Mouse (Mus musculus) thymus, adult 2 months (tissue): ENCODE measurements at regions not wholly inside any gene's neighbourhood (a gene's known extent, or its start where the extent isn't known, plus 50 kb on each side); places are given as distances from the start of the nearest gene placed in this dataset.

Experiments
- DNase-seq: peaks from one replicate; pipeline ENCODE4 v3.0.0; 2021
- H3K27ac ChIP-seq: fragments of 200-500 bp; 2 replicates; pipeline ENCODE4 v1.5.1; 2012; ENCODE audit warnings: low read length, control low read depth; ENCODE audit not compliant: control insufficient read depth, insufficient read depth
- H3K27me3 ChIP-seq: fragments of 200-500 bp; 2 replicates; pipeline ENCODE4 v1.6.1; 2012; ENCODE audit warnings: mild to moderate bottlenecking, low read length, moderate library complexity, mixed read lengths; ENCODE audit not compliant: control insufficient read depth, insufficient read depth
- H3K36me3 ChIP-seq: fragments of 200-500 bp; 2 replicates; pipeline ENCODE4 v1.6.1; 2012; ENCODE audit warnings: mild to moderate bottlenecking, low read length, moderate library complexity; ENCODE audit not compliant: control insufficient read depth, insufficient read depth
- H3K4me1 ChIP-seq: fragments of 200-500 bp; replicated peaks from 2 replicates; pipeline ENCODE4 v1.6.1; 2012; ENCODE audit warnings: low read length; ENCODE audit not compliant: control insufficient read depth, insufficient read depth
- H3K4me3 ChIP-seq: fragments of 200-500 bp; 2 replicates; pipeline ENCODE4 v1.5.1; 2012; ENCODE audit warnings: mild to moderate bottlenecking, low read length, control low read depth, moderate library complexity; ENCODE audit not compliant: control insufficient read depth, insufficient read depth
- CTCF ChIP-seq: fragments of 200-500 bp; IDR thresholded peaks from 2 replicates; pipeline ENCODE4 v1.5.1; 2012; ENCODE audit warnings: mild to moderate bottlenecking, control low read depth, low read length, moderate library complexity, borderline replicate concordance; ENCODE audit not compliant: control insufficient read depth, poor library complexity, insufficient read depth; ENCODE audit errors: extremely low read depth
- POLR2A ChIP-seq: fragments of 200-500 bp; IDR thresholded peaks from 2 replicates; pipeline ENCODE4 v1.6.1; 2012; ENCODE audit warnings: mild to moderate bottlenecking, low read length, control low read depth, moderate library complexity; ENCODE audit not compliant: control insufficient read depth, poor library complexity, insufficient read depth; ENCODE audit errors: extremely low read depth
- WGBS: fragments of 180-500 bp; shearing (Covaris S2); methylation state at CpG from one replicate; pipeline ENCODE4 v1.1.7; 2018; 5-methylcytosine and 5-hydroxymethylcytosine counted together

DNA sequence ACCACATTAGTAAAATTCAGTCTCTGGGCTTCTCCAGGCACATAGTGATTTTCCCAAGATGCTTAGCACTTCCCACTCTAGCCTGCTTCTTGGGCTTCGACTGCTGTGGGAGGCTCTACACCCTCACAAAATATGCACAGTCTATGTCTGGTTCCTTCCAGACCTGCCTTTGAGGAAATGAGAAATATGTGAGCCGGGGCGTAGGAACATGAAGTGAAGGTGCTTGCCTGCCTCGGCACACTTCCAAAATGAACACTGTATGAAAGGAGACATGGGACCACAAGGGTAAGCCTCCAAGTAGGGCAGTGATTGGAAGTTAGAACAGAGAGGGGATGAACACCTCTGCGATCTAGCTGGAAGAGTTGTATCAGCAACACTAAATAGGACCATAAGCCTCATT lies 54.5 kb downstream of the Gm10260 start:
- WGBS, result 95% methylated on average over 5 of the region's 5 CpGs
- TF ChIP-seq CTCF (no peak), POLR2A (no peak)

DNA sequence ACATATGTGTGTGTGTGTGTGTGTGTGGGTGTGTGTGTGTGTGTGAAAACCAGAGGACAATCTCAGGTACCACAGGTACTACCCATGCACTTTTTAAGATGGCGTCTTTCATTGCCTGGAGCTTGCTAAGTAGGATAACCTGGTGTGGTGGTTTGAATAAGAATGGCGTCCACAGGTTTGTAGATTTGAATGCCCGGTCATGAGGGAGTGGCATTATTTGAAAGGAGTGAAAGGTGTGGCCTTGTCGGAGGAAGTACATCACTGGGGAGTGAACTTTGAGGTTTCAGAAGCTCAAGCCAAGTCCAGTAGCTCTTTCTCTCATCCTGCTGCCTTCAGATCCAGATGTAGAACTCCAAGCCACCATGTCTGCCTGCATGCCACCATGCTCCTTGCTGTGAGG lies 55.9 kb downstream of the Gm10260 start:
- no peak overlapping the region for H3K4me3 ChIP-seq
- WGBS, result 96% methylated on average over 4 of the region's 4 CpGs
- H3K4me1 ChIP-seq, result no peaks in the 10 kb centered on the region
- TF ChIP-seq POLR2A (no peak), CTCF (no peak)
- H3K27me3 ChIP-seq, result no peaks in the 10 kb centered on the region
- no peaks in the 10 kb centered on the region for H3K36me3 ChIP-seq
- no peak overlapping the region for H3K27ac ChIP-seq
- no peak for DNase-seq

More for the DNA sequence above, 54.5 kb downstream of the Gm10260 start:
- Histone ChIP-seq H3K4me3 (no peak overlapping the region), H3K4me1 (no peaks in the 10 kb centered on the region), H3K27me3 (no peaks in the 10 kb centered on the region), H3K36me3 (no peaks in the 10 kb centered on the region), H3K27ac (no peak overlapping the region)
- DNase-seq, result no peak

DNA sequence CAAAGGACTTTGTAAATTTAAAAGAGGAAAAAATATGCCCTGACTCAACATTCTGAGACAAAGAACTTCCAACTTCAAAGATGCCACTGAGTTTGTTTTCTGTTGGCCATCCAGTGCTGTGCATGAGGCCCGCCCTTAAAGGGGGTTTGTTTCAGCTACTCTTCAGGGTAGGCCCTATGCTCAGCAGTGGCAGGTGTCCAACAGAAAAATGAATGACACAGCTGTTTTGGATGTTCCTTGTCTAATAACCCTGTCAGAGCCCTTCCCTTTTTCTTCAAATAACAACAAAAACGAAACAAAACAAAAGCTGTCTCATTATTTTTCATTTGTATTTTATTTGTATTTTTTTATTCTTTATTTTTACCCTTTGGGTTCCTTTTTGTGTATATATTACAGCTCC lies 61.5 kb downstream of the Gm10260 start:
- WGBS, result 43% methylated on average over 2 of the region's 2 CpGs
- DNase-seq, result no peak

DNA sequence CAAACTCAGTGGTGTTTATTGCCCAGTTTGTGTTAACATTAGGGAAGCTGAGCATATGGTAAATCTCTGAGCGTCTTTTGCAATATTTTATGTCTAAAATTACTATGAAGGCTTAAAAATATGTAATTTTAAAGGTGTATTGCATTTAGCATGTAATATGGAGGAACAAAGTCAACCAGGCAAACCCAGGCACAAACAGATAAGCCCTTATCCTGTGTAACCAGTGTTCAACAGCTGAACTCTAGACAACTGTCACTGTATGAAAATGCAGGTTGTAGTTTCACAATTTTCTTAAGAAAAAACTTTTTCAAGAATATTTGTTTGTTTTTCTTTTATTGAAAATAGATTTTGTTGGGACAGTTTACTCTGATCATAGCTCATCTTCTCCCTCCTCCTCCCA lies 62.1 kb downstream of the Gm10260 start:
- H3K27me3 ChIP-seq, result no peaks in the 10 kb centered on the region
- TF ChIP-seq POLR2A (no peak), CTCF (no peak)
- no peaks in the 10 kb centered on the region for H3K4me1 ChIP-seq
- no peak overlapping the region for H3K27ac ChIP-seq
- no peaks in the 10 kb centered on the region for H3K36me3 ChIP-seq
- no peak for DNase-seq
- no peak overlapping the region for H3K4me3 ChIP-seq
- 98% methylated on average over 1 of the region's 1 CpGs for WGBS

More for the DNA sequence above, 61.5 kb downstream of the Gm10260 start:
- no peaks in the 10 kb centered on the region for H3K4me1 ChIP-seq
- no peaks in the 10 kb centered on the region for H3K27me3 ChIP-seq
- no peak overlapping the region for H3K4me3 ChIP-seq
- no peaks in the 10 kb centered on the region for H3K36me3 ChIP-seq
- H3K27ac ChIP-seq, result no peak overlapping the region
- TF ChIP-seq CTCF (no peak), POLR2A (no peak)

DNA sequence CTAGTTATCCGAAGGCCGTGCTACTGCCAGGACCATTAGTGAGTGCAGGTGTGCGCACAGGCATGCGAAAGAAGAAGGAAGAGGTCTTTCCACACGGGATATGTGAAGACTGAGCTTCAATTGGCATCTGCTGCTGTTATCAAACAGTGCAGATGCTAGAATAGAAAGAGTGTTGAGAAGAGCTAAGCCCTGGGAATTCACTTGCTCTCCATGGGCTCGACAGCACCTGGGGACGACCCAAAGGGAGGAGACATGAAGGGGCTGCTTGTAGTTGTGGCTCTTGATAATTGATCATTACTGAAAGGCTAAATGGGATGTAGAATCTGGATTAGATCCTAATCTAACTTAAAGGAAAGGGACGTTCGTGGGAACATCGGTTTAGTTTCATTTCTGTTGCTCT lies 63.2 kb downstream of the Gm10260 start:
- no peaks in the 10 kb centered on the region for H3K4me1 ChIP-seq
- no peaks in the 10 kb centered on the region for H3K27me3 ChIP-seq
- 94% methylated on average over 10 of the region's 10 CpGs for WGBS
- no peak for DNase-seq
- H3K36me3 ChIP-seq, result no peaks in the 10 kb centered on the region
- no peak overlapping the region for H3K4me3 ChIP-seq
- no peak overlapping the region for H3K27ac ChIP-seq
- TF ChIP-seq CTCF, result no peak
- TF ChIP-seq POLR2A, result no peak

DNA sequence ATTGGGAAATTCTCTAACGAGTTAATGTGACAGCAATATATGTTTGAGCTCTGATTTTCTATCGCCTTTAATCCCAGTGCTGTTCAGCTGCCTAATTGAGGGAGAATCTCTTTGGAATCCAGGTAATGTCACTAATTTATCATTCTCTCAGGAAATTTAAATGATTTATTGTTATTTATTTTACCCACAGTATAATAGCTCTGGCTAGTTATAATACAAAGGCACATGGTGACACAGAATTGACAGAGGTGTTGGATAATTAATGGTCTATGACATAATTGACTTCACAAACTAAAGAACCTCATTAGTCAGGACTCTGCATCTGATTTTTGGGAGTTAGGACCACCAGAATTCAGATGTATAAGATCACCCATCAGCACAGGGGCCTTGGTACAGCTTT lies 65.4 kb downstream of the Gm10260 start:
- no peak overlapping the region for H3K4me3 ChIP-seq
- H3K36me3 ChIP-seq, result no peaks in the 10 kb centered on the region
- no peak overlapping the region for H3K27ac ChIP-seq
- TF ChIP-seq POLR2A (no peak), CTCF (no peak)
- DNase-seq, result no peak
- 94% methylated on average over 2 of the region's 2 CpGs for WGBS
- no peaks in the 10 kb centered on the region for H3K27me3 ChIP-seq
- no peaks in the 10 kb centered on the region for H3K4me1 ChIP-seq

DNA sequence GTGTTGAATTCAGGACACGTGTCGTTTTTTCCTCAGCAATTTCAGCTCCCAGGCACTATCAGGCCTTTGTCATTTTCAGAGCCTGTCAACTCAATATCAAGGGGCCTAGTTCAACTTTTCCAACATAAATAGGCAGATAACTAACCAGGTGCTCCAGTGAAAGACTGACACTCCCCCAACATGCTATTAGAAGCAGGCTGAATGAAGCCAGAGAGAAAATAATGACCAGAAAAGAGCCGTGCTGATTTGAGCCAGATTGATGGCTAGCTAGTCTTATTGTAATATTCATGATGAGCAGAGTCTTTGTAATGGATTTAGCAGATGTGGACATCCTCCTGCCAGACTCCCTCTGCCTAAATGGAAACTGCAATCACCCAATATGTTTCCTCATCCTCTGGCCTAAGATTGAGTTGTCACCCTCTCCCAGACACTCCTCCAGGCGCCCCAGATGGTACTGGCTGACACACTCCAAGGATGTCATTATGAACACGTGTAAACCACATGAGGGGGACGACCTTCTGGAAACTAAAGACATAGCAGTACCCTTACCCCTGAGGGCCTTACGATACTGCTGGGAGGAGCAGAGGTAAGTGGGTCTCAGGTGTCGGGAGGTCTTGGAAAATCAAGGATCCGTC lies 66.0 kb downstream of the Gm10260 start:
- TF ChIP-seq POLR2A (no peak), CTCF (no peak)
- Histone ChIP-seq H3K36me3 (no peaks in the 10 kb centered on the region), H3K27me3 (no peaks in the 10 kb centered on the region), H3K4me1 (no peaks in the 10 kb centered on the region), H3K4me3 (no peak overlapping the region), H3K27ac (no peak overlapping the region)
- WGBS, result 92% methylated on average over 9 of the region's 9 CpGs
- DNase-seq, result no peak
